Mouse (Mus musculus): ENCODE results near the gene Mbip. TPM values are rescaled to one million over a fixed set of nuclear protein-coding genes. Genes with fewer than 3 reads are reported as not detected.

The Mbip gene
- total RNA-seq (2023) = 35.4 TPM

GRCm38 (mm10) chr12:56345367-56346089 lies at the start of gene Mbip:
Mbip (minus strand) TSS chr12:56345894.

Other genes with a start within 250 kb of the Mbip start
- not detected for gene Nkx2-1, start 191.0 kb upstream of the Mbip start, total RNA-seq (2023)

Measured in CD8-positive naive resting alpha-beta T cell, adult 57 days (primary cell).